Mouse (Mus musculus): Measurements from ENCODE around the gene Sult2b1. TPM values are rescaled to one million over a fixed set of nuclear protein-coding genes. Genes with fewer than 3 reads are reported as not detected.

Sult2b1 gene
- polyA plus RNA-seq, 1 experiment from 2014 or later = 1.5 TPM

DNA sequence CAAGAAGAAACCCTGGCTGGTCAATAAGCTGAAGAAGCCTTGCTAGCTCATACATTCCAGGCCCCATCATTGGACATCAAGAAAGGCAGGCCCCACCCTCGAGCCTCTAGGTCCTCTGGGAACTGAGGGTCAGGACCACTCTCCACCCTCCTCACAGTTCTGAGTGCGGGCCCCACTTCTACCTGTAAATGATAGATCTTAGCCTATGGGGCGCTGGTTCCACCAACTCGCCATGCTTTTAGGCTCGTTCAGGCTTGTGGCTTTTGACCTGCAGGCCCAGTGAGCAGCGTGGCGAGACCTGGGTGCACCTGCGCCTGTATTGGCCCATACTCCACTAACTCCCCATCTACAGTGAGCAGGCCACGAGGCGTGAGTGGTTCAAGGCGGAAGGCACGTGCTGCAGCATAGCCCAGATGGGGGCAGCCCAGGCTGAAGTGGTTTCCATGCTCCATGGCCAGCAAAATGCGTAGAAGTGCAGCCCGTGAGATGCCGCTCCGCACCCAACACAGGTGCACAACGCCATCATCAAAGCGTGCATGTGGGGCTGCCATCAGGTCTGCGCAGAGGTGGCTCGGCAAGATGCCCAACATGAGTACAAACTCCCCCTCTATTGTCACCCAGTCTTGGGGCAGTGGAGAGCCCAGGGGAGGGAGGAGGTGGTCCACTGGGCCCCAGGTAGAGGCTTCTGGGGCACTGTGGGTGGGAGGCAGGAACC lies 73.8 kb downstream of the Sult2b1 start:
- no peak for DNase-seq (ENCODE audit: low spot score)
- Histone ChIP-seq H3K9me3 (replicated peaks) (no peaks in the 10 kb centered on the region), H3K36me3 (peaks cover 45% of the 10 kb centered on the region), H3K4me3 (no peak overlapping the region), H3K27ac (replicated peaks) (no peak overlapping the region), H3K27me3 (ENCODE audit: low read depth, poor library complexity, severe bottlenecking) (no peaks in the 10 kb centered on the region), H3K4me1 (peaks cover 71% of the 10 kb centered on the region)
- WGBS = 95% methylated on average over 20 of the region's 20 CpGs

DNA sequence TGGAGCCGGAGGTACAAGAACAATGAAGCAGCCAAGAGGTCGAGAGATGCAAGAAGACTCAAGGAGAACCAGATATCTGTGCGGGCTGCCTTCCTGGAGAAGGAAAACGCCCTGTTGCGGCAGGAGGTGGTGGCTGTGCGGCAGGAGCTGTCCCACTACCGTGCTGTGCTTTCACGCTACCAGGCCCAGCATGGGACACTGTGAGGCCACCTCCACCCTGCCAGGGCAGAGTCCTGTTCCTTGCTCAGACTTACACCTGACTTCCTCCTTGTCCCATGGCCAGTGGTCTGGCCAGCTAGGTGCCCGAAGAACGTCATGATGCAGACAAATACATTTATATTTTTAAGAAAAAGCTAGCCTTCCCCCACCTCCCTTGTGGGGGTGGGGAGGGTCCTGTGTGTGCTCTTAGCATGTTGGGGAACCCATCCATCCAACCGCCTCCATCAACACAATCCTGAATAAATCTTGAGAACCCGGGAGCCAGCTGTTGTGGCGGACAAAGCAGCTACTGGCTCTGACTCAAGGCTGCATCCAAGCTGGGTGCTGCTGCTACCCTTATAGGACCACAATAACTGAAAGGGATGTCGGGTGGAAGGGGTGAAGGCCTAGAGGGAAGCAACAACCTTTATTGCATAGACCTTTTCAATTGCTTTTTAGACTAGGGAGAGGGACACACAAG lies 74.7 kb downstream of the Sult2b1 start:
- peaks cover 45% of the 10 kb centered on the region for H3K36me3 ChIP-seq
- DNase-seq (ENCODE audit: low spot score) = no peak
- peaks cover 71% of the 10 kb centered on the region for H3K4me1 ChIP-seq
- WGBS = 74% methylated on average over 14 of the region's 14 CpGs
- H3K27ac ChIP-seq (replicated peaks) = peak overlapping the region; percentile 50
- peak overlapping the region; percentile 11; the same call in 1 of the 2 replicates for H3K4me3 ChIP-seq
- no peaks in the 10 kb centered on the region for H3K27me3 ChIP-seq (ENCODE audit: low read depth, poor library complexity, severe bottlenecking)
- H3K9me3 ChIP-seq (replicated peaks) = no peaks in the 10 kb centered on the region

- Histone ChIP-seq H3K27me3 (ENCODE audit: low read depth, poor library complexity, severe bottlenecking) (no peaks in the 10 kb centered on the region), H3K36me3 (peaks cover 45% of the 10 kb centered on the region), H3K9me3 (replicated peaks) (no peaks in the 10 kb centered on the region), H3K4me1 (peaks cover 68% of the 10 kb centered on the region), H3K27ac (replicated peaks) (peak overlapping the region; percentile 50; the same call in 1 of the 2 replicates), H3K4me3 (0 out of 2 replicates have a peak overlapping the region, but pooled peaks have one; percentile 11)
- DNase-seq (ENCODE audit: low spot score) = peak; percentile 66
- 50% methylated on average over 6 of the region's 6 CpGs for WGBS
These were observed 75.4 kb downstream of the Sult2b1 start for GRCm38 (mm10) chr7:45709036-45709435.

DNA sequence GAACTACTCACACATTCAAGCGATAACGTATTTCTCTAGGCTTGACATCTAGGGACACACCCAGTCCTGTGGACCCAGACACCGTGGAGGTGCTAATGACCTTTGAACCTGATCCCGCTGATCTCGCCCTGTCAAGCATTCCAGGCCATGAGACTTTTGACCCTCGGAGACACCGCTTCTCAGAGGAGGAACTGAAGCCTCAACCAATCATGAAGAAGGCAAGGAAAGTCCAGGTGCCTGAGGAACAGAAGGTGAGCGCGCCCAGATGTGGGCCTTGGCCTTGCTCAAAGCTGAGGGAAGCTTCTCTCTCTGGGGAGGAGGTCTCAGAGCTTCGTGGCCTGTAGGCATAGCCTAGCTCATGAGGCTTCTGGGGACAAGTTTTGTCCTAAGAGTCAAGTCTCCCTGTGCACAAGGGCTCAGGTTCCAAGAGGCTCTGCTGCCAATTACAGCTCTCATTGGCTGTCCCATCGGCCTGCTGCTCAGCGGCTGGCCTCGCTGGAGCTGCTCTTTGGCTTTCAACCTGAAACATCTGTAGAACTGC lies 76.2 kb downstream of the Sult2b1 start:
- Histone ChIP-seq H3K4me3 (peak overlapping the region; percentile 73; the same call in 1 of the 2 replicates), H3K4me1 (peaks cover 72% of the 10 kb centered on the region), H3K36me3 (peaks cover 38% of the 10 kb centered on the region), H3K9me3 (replicated peaks) (no peaks in the 10 kb centered on the region), H3K27me3 (ENCODE audit: low read depth, poor library complexity, severe bottlenecking) (no peaks in the 10 kb centered on the region), H3K27ac (replicated peaks) (no peak overlapping the region)
- 49% methylated on average over 13 of the region's 13 CpGs for WGBS
- no peak for DNase-seq (ENCODE audit: low spot score)

DNA sequence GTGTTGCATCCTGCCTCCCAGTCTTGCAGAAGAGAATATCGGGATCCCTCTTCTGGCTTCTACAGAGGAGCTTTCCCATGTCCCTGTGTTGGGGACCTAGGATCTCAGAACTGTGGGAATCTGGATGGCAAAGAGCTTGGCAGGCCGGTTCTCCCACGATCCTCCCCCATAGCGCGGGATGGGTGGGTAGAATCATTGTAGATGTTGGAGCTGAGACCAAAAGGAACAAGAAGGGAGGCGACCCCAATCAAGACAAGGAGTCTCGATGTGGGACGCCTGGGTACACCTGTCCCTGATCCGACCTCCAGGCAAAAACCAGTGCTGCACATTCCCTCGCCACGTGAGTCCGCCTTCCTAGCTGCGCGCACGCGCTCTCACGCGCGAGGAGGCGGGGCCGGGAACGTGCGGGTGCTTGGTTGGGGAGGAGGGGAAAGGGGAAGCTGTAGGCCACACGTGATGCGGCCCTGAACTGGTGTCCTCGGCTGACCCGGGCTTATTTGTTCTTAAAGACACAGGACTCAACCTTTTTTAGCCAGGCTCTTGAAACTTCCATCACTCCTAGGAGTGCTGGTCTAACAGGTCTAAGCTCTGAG lies 77.0 kb downstream of the Sult2b1 start:
- no peaks in the 10 kb centered on the region for H3K27me3 ChIP-seq (ENCODE audit: low read depth, poor library complexity, severe bottlenecking)
- DNase-seq (ENCODE audit: low spot score) = peak; percentile 89
- H3K4me1 ChIP-seq = peaks cover 79% of the 10 kb centered on the region
- H3K36me3 ChIP-seq = peaks cover 30% of the 10 kb centered on the region
- peak overlapping the region; percentile 73 for H3K4me3 ChIP-seq
- WGBS = 1% methylated on average over 27 of the region's 27 CpGs
- peak overlapping the region; percentile 87 for H3K27ac ChIP-seq (replicated peaks)
- no peaks in the 10 kb centered on the region for H3K9me3 ChIP-seq (replicated peaks)

DNA sequence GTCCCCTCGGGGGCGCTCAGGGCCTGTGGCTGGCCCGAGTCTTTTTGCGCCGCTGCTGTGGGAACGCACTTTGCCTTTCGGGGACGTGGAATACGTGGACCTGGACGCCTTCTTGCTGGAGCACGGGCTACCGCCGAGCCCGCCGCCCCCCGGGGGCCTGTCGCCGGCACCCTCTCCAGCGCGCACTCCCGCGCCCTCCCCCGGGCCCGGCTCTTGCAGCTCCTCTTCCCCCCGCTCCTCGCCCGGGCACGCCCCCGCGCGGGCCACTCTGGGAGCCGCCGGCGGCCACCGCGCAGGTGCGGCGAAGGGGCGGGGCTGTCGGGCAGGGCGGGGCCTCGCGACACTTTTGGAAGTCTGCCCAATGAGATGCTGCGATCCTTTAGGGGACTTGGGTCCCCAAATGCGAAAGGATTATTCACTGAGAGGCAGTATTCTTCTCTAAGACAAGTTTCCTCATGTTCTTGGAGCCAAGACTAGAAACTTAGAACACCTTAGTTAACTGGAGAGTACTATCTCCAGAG lies 77.7 kb downstream of the Sult2b1 start:
- H3K4me1 ChIP-seq = peaks cover 79% of the 10 kb centered on the region
- peaks cover 23% of the 10 kb centered on the region for H3K36me3 ChIP-seq
- under 1% methylated on average over 45 of the region's 45 CpGs for WGBS
- H3K27me3 ChIP-seq (ENCODE audit: low read depth, poor library complexity, severe bottlenecking) = no peaks in the 10 kb centered on the region
- peak; percentile 87 for DNase-seq (ENCODE audit: low spot score)
- peak overlapping the region; percentile 87 for H3K27ac ChIP-seq (replicated peaks)
- H3K9me3 ChIP-seq (replicated peaks) = no peaks in the 10 kb centered on the region
- H3K4me3 ChIP-seq = peak overlapping the region; percentile 73

GRCm38 (mm10) chr7:45705873-45706281 lies 78.6 kb downstream of the Sult2b1 start:
- DNase-seq (ENCODE audit: low spot score) = peak; percentile 63
- WGBS = under 1% methylated on average over 7 of the region's 7 CpGs
- Histone ChIP-seq H3K9me3 (replicated peaks) (no peaks in the 10 kb centered on the region), H3K27me3 (ENCODE audit: low read depth, poor library complexity, severe bottlenecking) (peaks cover 3% of the 10 kb centered on the region; the same call in 1 of the 2 replicates), H3K4me1 (peaks cover 86% of the 10 kb centered on the region), H3K36me3 (peaks cover 14% of the 10 kb centered on the region), H3K27ac (replicated peaks) (peak overlapping the region; percentile 87), H3K4me3 (peak overlapping the region; percentile 73)

DNA sequence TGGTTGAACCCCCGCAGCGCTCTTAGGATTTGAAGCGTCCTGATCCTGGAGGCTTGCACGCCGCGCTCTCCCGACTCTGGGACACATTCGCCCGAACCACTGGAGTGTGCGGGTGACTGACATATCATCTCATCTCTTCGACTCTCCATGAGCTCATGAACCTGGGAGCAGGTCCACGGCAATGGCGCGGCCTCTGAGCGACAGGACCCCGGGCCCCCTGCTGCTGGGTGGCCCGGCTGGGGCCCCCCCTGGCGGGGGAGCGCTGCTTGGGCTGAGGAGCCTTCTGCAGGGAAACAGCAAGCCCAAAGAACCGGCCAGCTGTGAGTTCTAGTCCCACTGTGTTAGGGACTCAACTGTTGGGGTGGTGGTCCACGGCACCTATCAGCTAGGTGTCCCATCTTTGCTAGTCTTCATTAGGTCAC lies 79.0 kb downstream of the Sult2b1 start:
- DNase-seq (ENCODE audit: low spot score) = no peak
- Histone ChIP-seq H3K36me3 (peaks cover 10% of the 10 kb centered on the region), H3K27me3 (ENCODE audit: low read depth, poor library complexity, severe bottlenecking) (peaks cover 6% of the 10 kb centered on the region), H3K9me3 (replicated peaks) (no peaks in the 10 kb centered on the region), H3K4me3 (peak overlapping the region; percentile 73), H3K27ac (replicated peaks) (peak overlapping the region; percentile 87), H3K4me1 (peaks cover 86% of the 10 kb centered on the region)
- under 1% methylated on average over 21 of the region's 21 CpGs for WGBS

- 0% methylated on average over 36 of the region's 36 CpGs for WGBS
- Histone ChIP-seq H3K27ac (replicated peaks) (peak within 1 kb of the TSS; percentile 87), H3K4me1 (peaks cover 86% of the 10 kb centered on the region), H3K36me3 (peaks cover 4% of the 10 kb centered on the region), H3K27me3 (ENCODE audit: low read depth, poor library complexity, severe bottlenecking) (peaks cover 12% of the 10 kb centered on the region), H3K9me3 (replicated peaks) (no peaks in the 10 kb centered on the region), H3K4me3 (peak within 1 kb of the TSS; percentile 73)
- peak; percentile 99 for DNase-seq (ENCODE audit: low spot score)
These were observed 79.6 kb downstream of the Sult2b1 start, which contains the start of gene Dbp for GRCm38 (mm10) chr7:45704730-45705442. Gene Dbp (plus strand): TSS chr7:45705088.

DNA sequence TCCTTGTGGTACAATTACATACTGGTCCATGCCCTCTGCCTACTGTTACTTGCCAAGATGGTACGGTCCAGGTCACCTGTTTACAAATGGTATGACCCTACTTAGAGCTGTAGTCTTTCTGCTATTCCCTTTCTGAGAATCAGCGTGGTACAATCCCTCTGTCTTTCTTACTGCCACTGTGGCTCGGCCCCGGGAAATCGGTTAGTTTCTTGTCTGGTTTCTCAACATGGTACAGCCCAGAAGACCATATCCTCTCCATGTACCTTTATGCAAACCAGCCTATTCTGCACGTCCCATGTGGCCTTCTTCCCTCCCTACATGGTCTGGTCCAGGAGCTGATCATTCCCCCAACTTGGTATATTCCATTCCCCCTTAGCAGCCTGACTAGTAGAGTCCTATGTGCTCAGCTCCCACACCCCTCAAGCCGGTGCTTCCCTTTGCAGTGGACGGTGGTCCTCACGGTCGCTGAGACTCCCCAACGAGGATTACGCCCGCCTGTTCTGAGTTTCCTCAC lies 80.4 kb downstream of the Sult2b1 start:
- no peaks in the 10 kb centered on the region for H3K9me3 ChIP-seq (replicated peaks)
- H3K36me3 ChIP-seq = no peaks in the 10 kb centered on the region
- peak overlapping the region; percentile 87 for H3K27ac ChIP-seq (replicated peaks)
- H3K4me3 ChIP-seq = peak overlapping the region; percentile 73
- H3K27me3 ChIP-seq (ENCODE audit: low read depth, poor library complexity, severe bottlenecking) = peaks cover 20% of the 10 kb centered on the region
- DNase-seq (ENCODE audit: low spot score) = peak; percentile 74
- peaks cover 86% of the 10 kb centered on the region for H3K4me1 ChIP-seq
- 1% methylated on average over 13 of the region's 13 CpGs for WGBS

- H3K4me1 ChIP-seq = peaks cover 81% of the 10 kb centered on the region
- no peaks in the 10 kb centered on the region for H3K36me3 ChIP-seq
- WGBS = 50% methylated on average over 12 of the region's 12 CpGs
- no peaks in the 10 kb centered on the region for H3K9me3 ChIP-seq (replicated peaks)
- no peak for DNase-seq (ENCODE audit: low spot score)
- peak overlapping the region; percentile 87 for H3K27ac ChIP-seq (replicated peaks)
- H3K4me3 ChIP-seq = peak overlapping the region; percentile 73
- peaks cover 25% of the 10 kb centered on the region for H3K27me3 ChIP-seq (ENCODE audit: low read depth, poor library complexity, severe bottlenecking)
These were observed 80.9 kb downstream of the Sult2b1 start for GRCm38 (mm10) chr7:45703521-45704033.

All from midbrain, embryonic 10.5 days (tissue).